Mouse (Mus musculus) cortical plate, adult 2 months (tissue): ENCODE results near the gene Vmn1r72. TPM values are rescaled to one million over a fixed set of nuclear protein-coding genes. Genes with fewer than 3 reads are reported as not detected.
"Not testable (repeated sequence)": the region's sequence is repeated elsewhere in the genome, so short reads cannot be mapped to it uniquely, and the experiment has no call there.

Experiments used
- H3K27ac ChIP-seq: fragments of 200-500 bp; 2 replicates; pipeline ENCODE4 v1.5.1; 2012; ENCODE audit warnings: low read length, control low read depth, inconsistent platforms; ENCODE audit not compliant: insufficient read depth
- H3K4me1 ChIP-seq: fragments of 200-500 bp; 2 replicates; pipeline ENCODE4 v1.6.1; 2011; ENCODE audit warnings: low read length; ENCODE audit not compliant: control insufficient read depth, insufficient read depth
- H3K4me3 ChIP-seq: fragments of 200-500 bp; 2 replicates; pipeline ENCODE4 v1.5.1; 2011; ENCODE audit warnings: mild to moderate bottlenecking, low read length, control low read depth; ENCODE audit not compliant: insufficient read depth
- polyA plus RNA-seq: library from polyadenylated mRNA; depleted of rRNA; stranded (reverse); fragments of >200 nt; gene quantifications from 2 replicates; pipeline ENCODE4 v1.2.3, GENCODE M21; 2012; rRNA removed

The Vmn1r72 gene
- not detected in 2 replicates for polyA plus RNA-seq

GRCm38 (mm10) chr7:11680047-11680446 is at the start of gene Vmn1r72:
Gene Vmn1r72 (minus strand): TSS chr7:11680147.
- not testable (repeated sequence) for H3K4me3 ChIP-seq, H3K27ac ChIP-seq, H3K4me1 ChIP-seq

GRCm38 (mm10) chr7:11617082-11617481 is 62.9 kb downstream of the Vmn1r72 start:
- not testable (repeated sequence) for H3K27ac ChIP-seq, H3K4me3 ChIP-seq, H3K4me1 ChIP-seq

Other genes with a start within 250 kb of the Vmn1r72 start
- not detected in 2 replicates for gene Zscan4-ps2, start 165.8 kb downstream of the Vmn1r72 start, polyA plus RNA-seq
- not detected in 2 replicates for gene Zscan4-ps3, start 70.8 kb downstream of the Vmn1r72 start, polyA plus RNA-seq
- not detected in 2 replicates for gene Vmn1r73, start 50.1 kb upstream of the Vmn1r72 start, polyA plus RNA-seq
- gene Vmn1r74, start 153.8 kb upstream of the Vmn1r72 start, polyA plus RNA-seq = not detected in 2 replicates
- not detected in 2 replicates for gene Vmn1r75, start 194.5 kb upstream of the Vmn1r72 start, polyA plus RNA-seq